Mouse (Mus musculus): ENCODE results near the gene Slc18a3.

- TF ChIP-seq CTCF (IDR thresholded peaks at IDR 0.05; ENCODE audit: low read depth) (no peak), EP300 (optimal IDR thresholded peaks at IDR 0.05) (no peak)
Measured at GRCm38 (mm10) chr14:32512912-32513311, 48.3 kb upstream of the Slc18a3 start.
